Mouse (Mus musculus) intestine, embryonic 15.5 days (tissue): ENCODE measurements around the gene Pik3r2. TPM values are rescaled to one million over a fixed set of nuclear protein-coding genes. Genes with fewer than 3 reads are reported as not detected.
A peak's percentile ranks its signal among the peaks of the same experiment; 100 is the strongest.

Experiments
- ATAC-seq: fragments of 200-750 bp; cut with Nextera tagmentation; 2 replicates; pipeline ENCODE4 v1.8.0; 2017; ENCODE audit warnings: moderate TSS enrichment, moderate library complexity
- H3K27ac ChIP-seq: fragments of 300-500 bp; sonication (generic); 2 replicates; pipeline ENCODE4 v1.5.1; 2015; ENCODE audit warnings: mild to moderate bottlenecking, inconsistent platforms
- H3K27me3 ChIP-seq: fragments of 300-500 bp; sonication (generic); replicated peaks from 2 replicates; pipeline ENCODE4 v1.6.1; 2015; ENCODE audit warnings: inconsistent platforms
- H3K36me3 ChIP-seq: fragments of 300-500 bp; sonication (generic); 2 replicates; pipeline ENCODE4 v1.6.1; 2015; ENCODE audit warnings: inconsistent platforms
- H3K4me1 ChIP-seq: fragments of 300-500 bp; sonication (generic); replicated peaks from 2 replicates; pipeline ENCODE4 v1.6.1; 2015; ENCODE audit warnings: inconsistent platforms
- H3K4me2 ChIP-seq: fragments of 300-500 bp; sonication (generic); replicated peaks from 2 replicates; pipeline ENCODE4 v1.6.1; 2015; ENCODE audit warnings: mild to moderate bottlenecking, inconsistent platforms
- H3K4me3 ChIP-seq: fragments of 300-500 bp; sonication (generic); replicated peaks from 2 replicates; pipeline ENCODE4 v1.5.1; 2015; ENCODE audit warnings: inconsistent platforms
- H3K9ac ChIP-seq: fragments of 300-500 bp; sonication (generic); 2 replicates; pipeline ENCODE4 v1.6.1; 2015; ENCODE audit warnings: inconsistent platforms
- H3K9me3 ChIP-seq: fragments of 300-500 bp; sonication (generic); 2 replicates; pipeline ENCODE4 v1.6.1; 2016; ENCODE audit warnings: inconsistent platforms
- WGBS: fragments of 180-500 bp; shearing (Covaris S2); methylation state at CpG from one replicate; pipeline ENCODE4 v1.1.7; 2015; 5-methylcytosine and 5-hydroxymethylcytosine counted together
- polyA plus RNA-seq: library from polyadenylated mRNA; unstranded; fragments of >200 nt; fragmentation: Nextera tagmentation; extraction: Ambion mirVana; gene quantifications from 2 replicates; pipeline ENCODE4 v1.2.1, GENCODE M21; 2015

Gene Pik3r2
- polyA plus RNA-seq, 1 experiment from 2014 or later, result 53.1 TPM

DNA sequence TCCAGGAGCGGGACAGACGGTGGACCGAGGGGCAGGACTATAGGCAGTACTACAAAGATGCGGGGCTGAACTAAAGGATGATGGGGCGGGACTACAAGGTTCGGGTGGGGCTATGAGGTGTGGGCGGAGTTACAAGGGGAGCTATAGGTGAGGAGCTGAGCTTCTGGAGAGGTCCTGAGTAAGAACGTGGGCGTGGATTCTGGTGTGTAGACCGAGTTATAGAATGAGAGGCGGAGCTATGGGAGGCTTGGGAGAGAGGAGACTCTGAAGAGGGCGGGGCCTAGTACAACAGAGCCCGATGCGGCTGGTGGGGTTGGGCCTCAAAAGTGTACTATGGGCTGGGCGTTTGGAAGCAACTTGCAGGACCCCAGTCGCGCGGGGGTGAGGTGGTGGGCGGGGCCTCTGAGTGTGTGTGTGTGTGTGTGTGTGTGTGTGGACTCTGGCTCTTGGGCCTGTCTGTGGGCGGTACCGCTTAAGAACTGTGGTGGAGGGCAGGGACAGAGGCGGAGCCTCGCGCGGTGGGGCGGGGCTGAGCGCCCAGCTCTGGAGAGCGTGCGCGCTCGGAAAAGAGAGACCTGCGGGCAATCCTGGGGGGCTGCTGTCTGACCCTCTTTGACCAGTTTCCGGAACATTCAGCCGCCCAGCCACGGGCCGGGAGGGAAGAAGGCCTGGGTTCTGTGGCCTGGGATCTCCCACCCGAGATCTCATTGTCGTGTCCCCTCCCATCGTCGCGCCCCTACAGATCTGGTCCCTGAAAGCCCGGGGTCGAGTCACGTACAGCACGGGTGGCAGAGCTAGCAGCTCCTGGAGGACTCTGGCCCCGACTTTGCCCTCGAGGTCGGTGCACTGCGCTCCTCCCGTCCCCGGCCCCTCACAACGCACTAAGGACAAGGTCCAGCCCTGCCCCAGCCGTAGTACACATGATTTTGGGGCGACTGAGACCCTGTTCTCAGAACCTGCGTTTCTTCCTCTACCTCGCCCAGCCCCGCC lies 20.9 kb upstream of the Pik3r2 start:
- H3K4me3 ChIP-seq, result peak overlapping the region; percentile 57
- no peaks in the 10 kb centered on the region for H3K9me3 ChIP-seq
- H3K4me1 ChIP-seq, result peaks cover 29% of the 10 kb centered on the region
- peak; percentile 86 for ATAC-seq
- peak overlapping the region; percentile 70 for H3K9ac ChIP-seq
- peak overlapping the region; percentile 83 for H3K27ac ChIP-seq
- under 1% methylated on average over 55 of the region's 57 CpGs for WGBS
- peaks cover 24% of the 10 kb centered on the region; the same call in 1 of the 2 replicates for H3K27me3 ChIP-seq
- H3K4me2 ChIP-seq, result peak overlapping the region; percentile 88
- H3K36me3 ChIP-seq, result no peaks in the 10 kb centered on the region

DNA sequence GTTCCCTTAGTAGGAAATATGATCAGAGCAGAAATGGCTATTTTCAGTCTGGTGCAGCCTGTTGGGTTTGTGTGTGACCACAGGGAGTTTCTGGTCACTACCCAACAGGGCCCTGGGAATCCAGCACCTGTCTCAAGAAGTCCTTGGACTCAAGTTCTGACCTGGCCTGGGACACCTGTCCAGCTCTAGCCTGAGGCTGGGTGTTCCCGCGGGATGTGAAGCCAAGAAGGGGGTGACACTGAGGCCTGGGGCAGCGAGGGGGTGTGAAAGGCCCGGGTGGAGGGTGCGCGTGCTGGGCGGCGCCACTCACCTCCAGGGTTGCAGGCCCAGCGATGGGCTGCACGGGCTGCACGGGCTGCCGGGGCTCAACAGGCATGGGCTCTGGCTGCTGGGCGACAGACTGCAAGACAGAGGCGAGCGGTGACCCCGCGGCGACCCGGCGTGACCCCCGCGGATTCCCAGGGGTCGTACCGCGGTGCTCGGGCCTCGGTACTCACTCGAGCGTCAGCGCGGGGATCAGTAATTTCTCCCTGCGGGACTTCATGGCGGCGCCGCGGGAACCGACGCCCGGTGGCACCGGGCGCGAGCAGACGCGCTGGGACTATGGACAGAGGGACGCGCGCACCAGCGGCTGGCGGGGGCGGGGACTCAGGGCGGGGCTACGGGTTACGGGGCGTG lies 20.0 kb upstream of the Pik3r2 start:
- peak; percentile 1; the same call in 1 of the 2 replicates for ATAC-seq
- Histone ChIP-seq H3K27ac (peak overlapping the region; percentile 25), H3K36me3 (no peaks in the 10 kb centered on the region), H3K4me1 (peaks cover 35% of the 10 kb centered on the region), H3K4me3 (peak overlapping the region; percentile 57), H3K9me3 (no peaks in the 10 kb centered on the region), H3K9ac (peak overlapping the region; percentile 70), H3K4me2 (peak overlapping the region; percentile 88), H3K27me3 (peaks cover 17% of the 10 kb centered on the region; the same call in 1 of the 2 replicates)
- WGBS, result 2% methylated on average over 54 of the region's 54 CpGs

DNA sequence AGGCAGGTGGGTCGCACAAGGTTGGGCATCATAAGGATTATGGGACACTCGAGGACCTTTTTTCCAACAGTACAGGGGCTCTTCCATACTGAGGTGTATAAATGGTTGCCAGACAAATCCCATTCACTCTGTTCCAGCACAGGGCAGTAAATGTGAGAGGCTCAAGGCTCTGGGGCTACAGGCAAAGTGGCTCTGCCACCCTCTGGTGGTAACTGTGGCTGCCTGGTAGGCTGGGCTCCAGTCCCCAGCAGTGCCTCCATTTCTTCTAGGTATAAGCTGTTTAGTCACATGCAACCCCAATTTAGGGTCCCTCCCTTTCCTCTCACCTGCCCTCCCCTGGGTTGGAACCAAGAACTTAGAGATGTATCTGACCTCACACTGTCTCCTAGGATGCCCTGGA lies 18.9 kb upstream of the Pik3r2 start:
- Histone ChIP-seq H3K4me2 (peak overlapping the region; percentile 88; the same call in 1 of the 2 replicates), H3K9me3 (no peaks in the 10 kb centered on the region), H3K4me1 (peaks cover 46% of the 10 kb centered on the region), H3K9ac (no peak overlapping the region), H3K27me3 (peaks cover 13% of the 10 kb centered on the region; the same call in 1 of the 2 replicates), H3K4me3 (no peak overlapping the region), H3K27ac (peak overlapping the region; percentile 8; the same call in 1 of the 2 replicates), H3K36me3 (no peaks in the 10 kb centered on the region)
- WGBS, result 93% methylated on average over 2 of the region's 2 CpGs
- ATAC-seq, result no peak

DNA sequence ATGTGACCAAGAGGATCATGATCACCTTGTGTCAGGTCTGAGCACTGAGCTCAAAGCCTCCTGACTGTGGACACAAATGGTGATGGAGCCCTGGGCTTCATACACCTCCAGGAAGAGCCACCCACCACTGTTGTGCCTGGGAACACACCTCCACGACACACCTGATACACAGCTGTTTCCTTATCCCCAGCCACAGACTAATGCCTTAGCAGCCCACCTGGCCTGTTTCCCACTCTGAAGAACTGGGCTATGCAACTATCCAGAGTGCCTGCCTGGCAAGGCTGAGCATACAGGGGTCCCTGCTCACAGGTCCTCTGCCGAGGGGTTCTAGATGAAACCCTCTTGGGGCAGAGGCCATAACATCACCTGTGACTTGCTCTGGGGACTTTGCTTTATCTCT lies 17.7 kb upstream of the Pik3r2 start:
- Histone ChIP-seq H3K9me3 (no peaks in the 10 kb centered on the region), H3K4me1 (peaks cover 46% of the 10 kb centered on the region), H3K4me2 (no peak overlapping the region), H3K27ac (no peak overlapping the region), H3K9ac (no peak overlapping the region), H3K4me3 (no peak overlapping the region), H3K27me3 (peaks cover 9% of the 10 kb centered on the region; the same call in 1 of the 2 replicates), H3K36me3 (no peaks in the 10 kb centered on the region)
- WGBS, result 84% methylated on average over 2 of the region's 2 CpGs
- no peak for ATAC-seq

DNA sequence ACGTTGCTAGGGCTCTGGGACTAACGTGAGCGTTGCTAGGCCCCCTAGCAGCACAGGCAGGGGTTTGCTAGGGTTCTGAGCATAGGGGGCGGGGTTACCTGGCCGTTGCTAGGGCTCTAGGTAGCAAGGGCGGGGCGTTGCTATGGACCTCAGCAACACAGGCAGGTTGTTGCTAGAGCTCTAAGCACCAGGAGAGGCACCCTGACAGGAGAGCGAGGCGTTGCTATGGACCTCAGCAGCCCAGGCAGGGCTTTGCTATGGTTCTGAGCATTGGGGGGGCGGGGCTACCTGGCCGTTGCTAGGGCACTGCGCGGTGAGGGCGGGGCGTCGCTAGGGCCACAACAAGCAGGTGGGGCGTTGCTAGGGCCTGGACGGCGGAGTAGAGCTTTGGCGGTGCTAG lies 16.2 kb upstream of the Pik3r2 start:
- under 1% methylated on average over 20 of the region's 20 CpGs for WGBS
- peak overlapping the region; percentile 94 for H3K4me2 ChIP-seq
- peak overlapping the region; percentile 93; the same call in 1 of the 2 replicates for H3K9ac ChIP-seq
- H3K4me1 ChIP-seq, result peaks cover 48% of the 10 kb centered on the region
- peak; percentile 50 for ATAC-seq
- H3K9me3 ChIP-seq, result no peaks in the 10 kb centered on the region
- H3K4me3 ChIP-seq, result peak overlapping the region; percentile 74
- H3K27me3 ChIP-seq, result no peaks in the 10 kb centered on the region
- peak overlapping the region; percentile 80 for H3K27ac ChIP-seq
- H3K36me3 ChIP-seq, result peaks cover 11% of the 10 kb centered on the region; the same call in 1 of the 2 replicates

DNA sequence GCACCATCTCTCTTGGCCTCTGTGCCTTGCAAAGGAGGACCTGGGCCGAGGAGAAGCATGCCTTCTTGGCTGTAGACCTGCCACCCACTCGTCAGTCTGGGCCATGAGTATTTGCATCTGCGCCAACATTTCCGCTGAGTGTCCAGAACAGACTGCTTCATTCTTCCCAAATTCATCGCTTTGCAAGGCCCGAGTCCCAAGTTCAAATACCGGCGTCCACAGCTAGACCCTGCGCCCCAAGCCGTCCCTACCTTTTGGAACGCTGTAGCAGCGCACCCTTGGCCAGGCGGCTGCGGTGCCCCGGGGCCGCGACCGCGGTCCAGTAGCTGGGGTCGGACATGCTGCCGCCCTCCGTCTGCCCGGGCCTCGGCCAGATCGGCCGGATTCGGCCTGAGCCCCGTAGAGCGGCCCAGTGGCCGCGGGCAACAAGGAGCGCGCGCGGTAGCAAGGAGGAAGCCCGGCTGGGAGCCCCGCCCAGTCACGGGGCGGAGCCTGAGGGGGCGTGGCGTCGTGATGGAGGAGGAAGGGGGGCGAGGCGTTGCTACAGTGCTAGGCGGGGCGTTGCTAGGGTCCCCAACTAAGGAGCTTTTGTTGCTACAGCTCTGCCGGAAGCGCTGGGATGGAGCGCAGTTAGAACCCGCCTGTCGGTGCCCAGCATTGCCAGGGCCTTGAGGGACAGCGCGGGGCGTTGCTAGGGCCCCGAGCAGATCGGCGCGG lies 15.6 kb upstream of the Pik3r2 start:
- Histone ChIP-seq H3K4me3 (peak overlapping the region; percentile 74), H3K4me1 (peaks cover 45% of the 10 kb centered on the region), H3K9me3 (no peaks in the 10 kb centered on the region), H3K9ac (peak overlapping the region; percentile 93), H3K27ac (peak overlapping the region; percentile 80), H3K36me3 (peaks cover 11% of the 10 kb centered on the region; the same call in 1 of the 2 replicates), H3K27me3 (no peaks in the 10 kb centered on the region), H3K4me2 (peak overlapping the region; percentile 94)
- WGBS, result 3% methylated on average over 58 of the region's 58 CpGs
- ATAC-seq, result peak; percentile 76

DNA sequence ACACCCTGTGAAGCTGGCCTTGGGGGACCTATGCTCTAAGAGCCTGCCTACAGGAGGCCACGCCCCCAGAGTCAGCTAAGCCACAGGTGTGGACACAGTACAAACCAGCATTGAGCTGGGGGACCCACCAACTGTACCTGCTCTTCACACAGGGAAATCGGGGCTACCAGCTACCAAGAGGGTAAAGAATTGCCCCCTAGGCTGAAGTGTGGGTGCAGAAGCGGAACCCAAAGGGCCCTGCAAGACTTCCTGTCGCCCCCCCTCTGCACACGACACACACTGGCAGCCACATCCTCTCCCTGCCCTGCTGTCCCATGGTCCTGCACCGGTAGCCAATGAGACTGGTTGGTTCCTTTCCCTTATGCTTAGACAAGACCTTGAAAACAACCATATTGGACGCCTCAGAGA lies 14.8 kb upstream of the Pik3r2 start:
- Histone ChIP-seq H3K27me3 (no peaks in the 10 kb centered on the region), H3K36me3 (peaks cover 15% of the 10 kb centered on the region), H3K27ac (no peak overlapping the region), H3K4me1 (peaks cover 42% of the 10 kb centered on the region), H3K4me2 (peak overlapping the region; percentile 94), H3K4me3 (peak overlapping the region; percentile 74), H3K9ac (peak overlapping the region; percentile 93), H3K9me3 (no peaks in the 10 kb centered on the region)
- ATAC-seq, result no peak
- 53% methylated on average over 7 of the region's 7 CpGs for WGBS

DNA sequence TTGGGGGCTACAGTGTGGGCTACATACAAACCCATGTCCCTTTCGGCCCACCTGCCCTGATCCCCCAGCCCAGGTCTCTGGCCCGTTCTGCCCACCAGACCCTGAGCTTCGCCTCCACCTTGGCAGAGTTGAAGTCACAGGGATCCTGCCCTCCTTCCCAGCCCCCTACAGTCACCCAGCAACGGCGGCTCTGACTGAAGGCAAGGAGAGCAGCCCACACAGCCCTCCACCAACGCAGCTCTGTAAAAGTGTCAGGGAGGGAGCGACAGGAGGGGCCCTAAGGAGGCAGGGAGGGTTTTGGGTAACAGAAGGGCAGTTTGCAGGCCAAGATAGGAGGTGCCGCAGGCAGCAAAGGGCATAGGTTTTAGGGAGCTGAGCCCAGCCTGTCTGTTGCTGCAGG lies 14.3 kb upstream of the Pik3r2 start:
- H3K4me1 ChIP-seq, result peaks cover 39% of the 10 kb centered on the region
- no peak for ATAC-seq
- H3K36me3 ChIP-seq, result peaks cover 20% of the 10 kb centered on the region
- H3K9ac ChIP-seq, result peak overlapping the region; percentile 93
- H3K4me3 ChIP-seq, result peak overlapping the region; percentile 74
- H3K9me3 ChIP-seq, result no peaks in the 10 kb centered on the region
- peak overlapping the region; percentile 94 for H3K4me2 ChIP-seq
- H3K27ac ChIP-seq, result no peak overlapping the region
- WGBS, result 49% methylated on average over 8 of the region's 8 CpGs
- no peaks in the 10 kb centered on the region for H3K27me3 ChIP-seq

DNA sequence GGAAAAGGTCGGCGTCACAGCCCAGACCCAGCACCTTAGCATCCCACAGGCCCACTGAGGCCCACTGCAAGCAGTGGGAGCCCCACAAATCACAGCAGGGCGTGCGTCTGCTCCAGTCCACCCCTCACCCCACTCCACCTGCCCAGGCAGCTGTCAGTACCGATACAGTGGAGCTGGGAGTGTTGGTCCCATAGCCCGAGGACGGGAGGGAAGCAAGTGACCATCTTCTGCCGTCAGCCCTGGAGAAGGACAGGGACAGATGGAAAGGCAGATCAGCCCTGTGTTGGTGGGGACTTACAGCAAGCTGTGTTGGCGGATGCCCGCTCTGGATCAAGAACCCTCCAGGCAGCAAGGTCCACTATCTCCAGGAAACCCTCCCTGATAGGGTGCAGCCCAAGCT lies 12.5 kb upstream of the Pik3r2 start:
- Histone ChIP-seq H3K27me3 (no peaks in the 10 kb centered on the region), H3K36me3 (peaks cover 31% of the 10 kb centered on the region), H3K4me3 (no peak overlapping the region), H3K4me2 (no peak overlapping the region), H3K4me1 (peaks cover 35% of the 10 kb centered on the region), H3K9ac (no peak overlapping the region), H3K9me3 (no peaks in the 10 kb centered on the region), H3K27ac (no peak overlapping the region)
- WGBS, result 85% methylated on average over 10 of the region's 10 CpGs
- no peak for ATAC-seq

DNA sequence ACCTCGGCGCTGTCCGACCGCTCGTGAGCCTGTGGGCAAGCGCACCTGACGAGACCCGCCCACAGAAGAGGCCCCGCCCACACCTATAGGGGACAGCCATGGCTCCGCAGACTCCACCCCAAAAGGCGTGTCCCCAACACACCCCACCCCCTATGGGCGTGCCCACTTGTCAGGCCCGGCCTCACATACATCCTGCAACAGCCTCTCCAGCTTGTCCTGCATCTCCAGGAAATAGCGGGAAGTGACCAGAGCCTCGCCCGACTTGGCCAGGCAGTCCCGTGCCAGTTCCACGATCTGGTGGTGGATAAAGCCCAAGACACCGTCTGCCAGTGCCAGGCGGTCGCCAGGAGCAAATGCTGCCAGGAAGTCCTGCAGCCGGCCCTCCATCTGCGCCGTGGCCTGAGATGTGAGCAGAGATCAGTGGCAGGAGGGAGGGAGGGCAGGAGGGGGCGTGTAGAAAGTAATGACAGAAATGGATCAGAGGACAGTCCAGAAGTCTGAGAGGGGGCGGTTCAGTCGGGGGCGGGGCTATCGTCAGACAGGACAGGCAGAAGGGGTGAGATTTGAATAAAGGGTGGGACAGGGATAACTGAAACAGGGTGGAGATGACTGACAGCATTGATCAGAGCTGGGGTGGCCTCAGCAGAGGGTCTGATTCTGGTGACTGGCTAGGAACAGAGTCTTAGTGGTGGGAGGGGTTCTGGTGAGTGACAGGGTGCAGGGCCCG lies 11.6 kb upstream of the Pik3r2 start:
- 32% methylated on average over 30 of the region's 30 CpGs for WGBS
- H3K36me3 ChIP-seq, result peaks cover 41% of the 10 kb centered on the region
- H3K27me3 ChIP-seq, result no peaks in the 10 kb centered on the region
- H3K4me2 ChIP-seq, result peak overlapping the region; percentile 30
- H3K9ac ChIP-seq, result no peak overlapping the region
- peak; percentile 32 for ATAC-seq
- no peaks in the 10 kb centered on the region for H3K9me3 ChIP-seq
- no peak overlapping the region for H3K4me3 ChIP-seq
- H3K4me1 ChIP-seq, result peaks cover 32% of the 10 kb centered on the region
- H3K27ac ChIP-seq, result 0 out of 2 replicates have a peak overlapping the region, but pooled peaks have one; percentile 11

DNA sequence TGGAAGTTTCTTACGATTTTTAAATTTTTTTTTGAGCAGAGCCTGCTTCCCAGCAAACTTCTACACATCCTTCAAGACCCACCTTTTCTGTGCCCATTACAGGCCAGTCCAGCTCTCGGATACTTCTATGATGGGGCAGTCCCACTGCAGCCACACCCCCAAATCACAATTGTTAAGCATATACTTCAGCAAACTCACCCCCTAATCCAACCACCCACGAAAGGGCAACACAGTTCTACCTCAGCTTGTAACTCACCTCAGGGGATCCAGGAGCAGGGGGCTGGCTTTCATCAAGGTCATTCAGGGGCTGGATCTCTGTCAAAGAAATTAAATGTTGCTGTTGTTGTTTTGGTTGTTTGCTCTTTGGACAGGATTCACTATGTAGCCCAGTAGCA lies 10.5 kb upstream of the Pik3r2 start:
- Histone ChIP-seq H3K36me3 (peaks cover 44% of the 10 kb centered on the region), H3K4me1 (peaks cover 25% of the 10 kb centered on the region), H3K9me3 (no peaks in the 10 kb centered on the region), H3K27me3 (no peaks in the 10 kb centered on the region), H3K4me2 (peak overlapping the region; percentile 30; the same call in 1 of the 2 replicates), H3K27ac (no peak overlapping the region), H3K4me3 (no peak overlapping the region), H3K9ac (no peak overlapping the region)
- WGBS, result 82% methylated on average over 3 of the region's 3 CpGs
- ATAC-seq, result no peak
